Mouse (Mus musculus) CD4-positive, CD25-positive, alpha-beta regulatory T cell, adult 9 weeks (primary cell): ENCODE results near the gene Olfr1350. TPM values are rescaled to one million over a fixed set of nuclear protein-coding genes. Genes with fewer than 3 reads are reported as not detected.

Source experiments
- polyA plus RNA-seq: library from polyadenylated mRNA; unstranded; fragments of 100-300 nt; shearing (Covaris generic); gene quantifications from one replicate; pipeline ENCODE4 v1.2.1, GENCODE M21; 2017

Olfr1350 gene
- polyA plus RNA-seq: not detected

DNA sequence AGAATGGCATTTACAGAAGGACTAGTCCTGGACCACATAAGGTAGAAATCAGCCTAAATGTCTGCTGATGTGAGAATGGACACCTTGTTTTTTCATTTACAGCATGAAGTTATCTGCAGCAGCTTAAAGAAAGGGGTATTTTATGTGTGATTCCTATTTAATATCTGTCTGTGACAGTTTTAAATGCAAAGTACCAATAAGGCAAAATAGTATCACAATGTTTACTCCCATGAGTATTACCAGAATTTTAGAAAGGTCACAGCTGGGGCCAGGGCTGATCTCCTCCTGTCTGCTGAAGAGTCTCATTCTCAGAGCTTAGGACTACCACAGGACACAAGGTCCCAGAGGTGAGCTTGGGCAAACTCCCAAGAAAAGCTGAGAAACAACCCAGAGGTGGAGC, at the start of gene Olfr1350:
Gene Olfr1350 (plus strand): TSS at position 301 of the 400 bp plus-strand sequence.

DNA sequence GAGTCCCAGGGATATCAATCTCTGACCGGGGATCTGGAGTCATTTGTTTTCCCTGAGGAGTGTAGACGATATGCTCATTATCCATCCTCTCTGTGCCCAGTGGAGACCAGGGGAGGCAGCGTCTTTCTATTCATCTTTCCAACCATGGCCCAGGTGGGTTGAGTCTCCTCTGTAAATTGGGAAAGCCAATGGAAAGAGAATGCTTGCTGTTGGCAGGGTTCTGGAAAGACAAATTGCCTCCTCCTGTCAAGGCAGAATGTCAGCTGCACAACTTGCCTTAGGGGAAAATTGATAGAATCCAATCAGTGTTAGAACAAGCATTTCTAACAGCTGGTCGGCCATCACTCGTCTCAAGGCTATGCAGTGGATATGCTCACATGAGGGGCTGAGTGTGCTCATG, 41.8 kb upstream of the Olfr1350 start, which contains the start of gene Olfr1349:
Gene Olfr1349 (minus strand): TSS at position 101 of the 400 bp plus-strand sequence.

Other genes starting within 250 kb of the Olfr1350 start
- 1.3 TPM for gene Zfp583, start 233.6 kb upstream of the Olfr1350 start, polyA plus RNA-seq
- 0.65 TPM for gene Gm3854, start 221.1 kb upstream of the Olfr1350 start, polyA plus RNA-seq
- gene Zfp78, start 201.6 kb upstream of the Olfr1350 start, polyA plus RNA-seq: 4.6 TPM
- 15.2 TPM for gene Zfp28, start 181.5 kb upstream of the Olfr1350 start, polyA plus RNA-seq
- gene Smim17, start 166.1 kb upstream of the Olfr1350 start, polyA plus RNA-seq: 0.43 TPM
- gene Gm20715, start 154.6 kb upstream of the Olfr1350 start, polyA plus RNA-seq: not detected
- not detected for gene Olfr1344, start 126.2 kb upstream of the Olfr1350 start, polyA plus RNA-seq
- 0.05 TPM for gene Olfr1336, start 108.7 kb upstream of the Olfr1350 start, polyA plus RNA-seq
- gene Olfr1346, start 97.7 kb upstream of the Olfr1350 start, polyA plus RNA-seq: not detected
- gene Olfr5, start 77.9 kb upstream of the Olfr1350 start, polyA plus RNA-seq: not detected
- not detected for gene Olfr1347, start 65.1 kb upstream of the Olfr1350 start, polyA plus RNA-seq
- not detected for gene Olfr1348, start 56.1 kb upstream of the Olfr1350 start, polyA plus RNA-seq
- not detected for gene Olfr1349, start 41.9 kb upstream of the Olfr1350 start, polyA plus RNA-seq
- gene Zim1, start 131.6 kb downstream of the Olfr1350 start, polyA plus RNA-seq: not detected
- not detected for gene Peg3, start 165.6 kb downstream of the Olfr1350 start, polyA plus RNA-seq
- gene Usp29, start 165.7 kb downstream of the Olfr1350 start, polyA plus RNA-seq: not detected